Mouse (Mus musculus): ENCODE measurements around the gene Eef1a2. TPM values are rescaled to one million over a fixed set of nuclear protein-coding genes. Genes with fewer than 3 reads are reported as not detected.

The Eef1a2 gene
- polyA plus RNA-seq, 1 experiment from 2014 or later, result 0.11 TPM

- H3K4me1 ChIP-seq, result peaks cover 23% of the 10 kb centered on the region
- no peaks in the 10 kb centered on the region for H3K36me3 ChIP-seq (replicated peaks)
- H3K4me3 ChIP-seq, result no peak overlapping the region
- no peak for DNase-seq (ENCODE audit: low spot score)
- no peaks in the 10 kb centered on the region for H3K9me3 ChIP-seq
- WGBS, result 70% methylated on average over 4 of the region's 4 CpGs
- H3K27me3 ChIP-seq (replicated peaks; ENCODE audit: low read depth, poor library complexity, severe bottlenecking), result peaks cover 80% of the 10 kb centered on the region
- no peak overlapping the region for H3K27ac ChIP-seq (replicated peaks)
Measured at GRCm38 (mm10) chr2:181155801-181156200, 1.0 kb downstream of the Eef1a2 start.

GRCm38 (mm10) chr2:181154831-181155415 is 1.9 kb downstream of the Eef1a2 start:
- H3K27me3 ChIP-seq (replicated peaks; ENCODE audit: low read depth, poor library complexity, severe bottlenecking), result peaks cover 89% of the 10 kb centered on the region
- H3K4me1 ChIP-seq, result peaks cover 20% of the 10 kb centered on the region
- H3K36me3 ChIP-seq (replicated peaks), result no peaks in the 10 kb centered on the region
- no peak overlapping the region for H3K4me3 ChIP-seq
- 81% methylated on average over 8 of the region's 8 CpGs for WGBS
- no peak for DNase-seq (ENCODE audit: low spot score)
- H3K27ac ChIP-seq (replicated peaks), result no peak overlapping the region
- no peaks in the 10 kb centered on the region for H3K9me3 ChIP-seq

- DNase-seq (ENCODE audit: low spot score), result no peak
- WGBS, result 83% methylated on average over 3 of the region's 3 CpGs
Measured at GRCm38 (mm10) chr2:181154361-181154760, 2.5 kb downstream of the Eef1a2 start.

GRCm38 (mm10) chr2:181153837-181154236 is 3.0 kb downstream of the Eef1a2 start:
- Histone ChIP-seq H3K9me3 (no peaks in the 10 kb centered on the region), H3K27me3 (replicated peaks; ENCODE audit: low read depth, poor library complexity, severe bottlenecking) (peaks cover 92% of the 10 kb centered on the region), H3K4me1 (peaks cover 13% of the 10 kb centered on the region), H3K27ac (replicated peaks) (no peak overlapping the region), H3K36me3 (replicated peaks) (no peaks in the 10 kb centered on the region), H3K4me3 (no peak overlapping the region)
- DNase-seq (ENCODE audit: low spot score), result peak; percentile 28
- 5% methylated on average over 1 of the region's 1 CpGs for WGBS

More at GRCm38 (mm10) chr2:181154361-181154760, 2.5 kb downstream of the Eef1a2 start:
- Histone ChIP-seq H3K9me3 (no peaks in the 10 kb centered on the region), H3K4me3 (no peak overlapping the region), H3K36me3 (replicated peaks) (no peaks in the 10 kb centered on the region), H3K4me1 (peaks cover 15% of the 10 kb centered on the region), H3K27ac (replicated peaks) (no peak overlapping the region), H3K27me3 (replicated peaks; ENCODE audit: low read depth, poor library complexity, severe bottlenecking) (peaks cover 92% of the 10 kb centered on the region)

GRCm38 (mm10) chr2:181153131-181153530 is 3.7 kb downstream of the Eef1a2 start:
- Histone ChIP-seq H3K4me3 (no peak overlapping the region), H3K9me3 (no peaks in the 10 kb centered on the region), H3K27me3 (replicated peaks; ENCODE audit: low read depth, poor library complexity, severe bottlenecking) (peaks cover 92% of the 10 kb centered on the region), H3K4me1 (peaks cover 18% of the 10 kb centered on the region), H3K27ac (replicated peaks) (no peak overlapping the region), H3K36me3 (replicated peaks) (no peaks in the 10 kb centered on the region)
- WGBS, result 88% methylated on average over 1 of the region's 1 CpGs
- no peak for DNase-seq (ENCODE audit: low spot score)

- H3K36me3 ChIP-seq (replicated peaks), result no peaks in the 10 kb centered on the region
- H3K27me3 ChIP-seq (replicated peaks; ENCODE audit: low read depth, poor library complexity, severe bottlenecking), result peaks cover 92% of the 10 kb centered on the region
- H3K4me1 ChIP-seq, result peaks cover 22% of the 10 kb centered on the region
- DNase-seq (ENCODE audit: low spot score), result no peak
- WGBS, result 93% methylated on average over 17 of the region's 17 CpGs
- H3K27ac ChIP-seq (replicated peaks), result no peak overlapping the region
- H3K4me3 ChIP-seq, result no peak overlapping the region
- H3K9me3 ChIP-seq, result no peaks in the 10 kb centered on the region
Measured at GRCm38 (mm10) chr2:181152701-181153100, 4.1 kb downstream of the Eef1a2 start.

GRCm38 (mm10) chr2:181150281-181150680 is 6.5 kb downstream of the Eef1a2 start:
- H3K9me3 ChIP-seq, result no peaks in the 10 kb centered on the region
- H3K4me3 ChIP-seq, result no peak overlapping the region
- peaks cover 14% of the 10 kb centered on the region for H3K4me1 ChIP-seq
- 76% methylated on average over 6 of the region's 6 CpGs for WGBS
- no peaks in the 10 kb centered on the region for H3K36me3 ChIP-seq (replicated peaks)
- peaks cover 92% of the 10 kb centered on the region for H3K27me3 ChIP-seq (replicated peaks; ENCODE audit: low read depth, poor library complexity, severe bottlenecking)
- H3K27ac ChIP-seq (replicated peaks), result no peak overlapping the region
- DNase-seq (ENCODE audit: low spot score), result no peak

GRCm38 (mm10) chr2:181148318-181148955 is 8.4 kb downstream of the Eef1a2 start:
- 14% methylated on average over 31 of the region's 31 CpGs for WGBS
- no peaks in the 10 kb centered on the region for H3K36me3 ChIP-seq (replicated peaks)
- H3K27ac ChIP-seq (replicated peaks), result no peak overlapping the region
- peaks cover 92% of the 10 kb centered on the region for H3K27me3 ChIP-seq (replicated peaks; ENCODE audit: low read depth, poor library complexity, severe bottlenecking)
- DNase-seq (ENCODE audit: low spot score), result no peak
- no peaks in the 10 kb centered on the region for H3K9me3 ChIP-seq
- peak overlapping the region; percentile 64 for H3K4me3 ChIP-seq
- H3K4me1 ChIP-seq, result peaks cover 14% of the 10 kb centered on the region

GRCm38 (mm10) chr2:181147546-181148317 is 9.1 kb downstream of the Eef1a2 start:
- Histone ChIP-seq H3K27ac (replicated peaks) (no peak overlapping the region), H3K4me3 (peak overlapping the region; percentile 64), H3K27me3 (replicated peaks; ENCODE audit: low read depth, poor library complexity, severe bottlenecking) (peaks cover 87% of the 10 kb centered on the region), H3K4me1 (peaks cover 14% of the 10 kb centered on the region), H3K9me3 (no peaks in the 10 kb centered on the region), H3K36me3 (replicated peaks) (no peaks in the 10 kb centered on the region)
- DNase-seq (ENCODE audit: low spot score), result peak; percentile 71
- WGBS, result under 1% methylated on average over 61 of the region's 61 CpGs

GRCm38 (mm10) chr2:181146976-181147545 is 9.8 kb downstream of the Eef1a2 start:
- no peak for DNase-seq (ENCODE audit: low spot score)
- WGBS, result 51% methylated on average over 4 of the region's 4 CpGs

GRCm38 (mm10) chr2:181144675-181145074 is 12.1 kb downstream of the Eef1a2 start:
- no peak overlapping the region for H3K27ac ChIP-seq (replicated peaks)
- WGBS, result 89% methylated on average over 2 of the region's 2 CpGs
- DNase-seq (ENCODE audit: low spot score), result no peak

More at GRCm38 (mm10) chr2:181146976-181147545, 9.8 kb downstream of the Eef1a2 start:
- Histone ChIP-seq H3K9me3 (no peaks in the 10 kb centered on the region), H3K27ac (replicated peaks) (no peak overlapping the region), H3K4me3 (peak overlapping the region; percentile 64), H3K4me1 (peaks cover 14% of the 10 kb centered on the region), H3K36me3 (replicated peaks) (no peaks in the 10 kb centered on the region), H3K27me3 (replicated peaks; ENCODE audit: low read depth, poor library complexity, severe bottlenecking) (peaks cover 84% of the 10 kb centered on the region)

GRCm38 (mm10) chr2:181143509-181144276 is 13.1 kb downstream of the Eef1a2 start:
- peaks cover 59% of the 10 kb centered on the region for H3K27me3 ChIP-seq (replicated peaks; ENCODE audit: low read depth, poor library complexity, severe bottlenecking)
- 68% methylated on average over 2 of the region's 2 CpGs for WGBS
- H3K36me3 ChIP-seq (replicated peaks), result no peaks in the 10 kb centered on the region
- DNase-seq (ENCODE audit: low spot score), result no peak
- H3K4me3 ChIP-seq, result no peak overlapping the region
- peaks cover 14% of the 10 kb centered on the region for H3K4me1 ChIP-seq
- no peak overlapping the region for H3K27ac ChIP-seq (replicated peaks)
- no peaks in the 10 kb centered on the region for H3K9me3 ChIP-seq

More at GRCm38 (mm10) chr2:181144675-181145074, 12.1 kb downstream of the Eef1a2 start:
- Histone ChIP-seq H3K9me3 (no peaks in the 10 kb centered on the region), H3K4me1 (peaks cover 14% of the 10 kb centered on the region), H3K27me3 (replicated peaks; ENCODE audit: low read depth, poor library complexity, severe bottlenecking) (peaks cover 62% of the 10 kb centered on the region), H3K36me3 (replicated peaks) (no peaks in the 10 kb centered on the region), H3K4me3 (no peak overlapping the region)
